Comparison of ENCODE assay signal across 28 mouse cellular contexts in genomic region chr8:48542141-48542540, GRCm38 (mm10).
DNase-seq lines count a peak whose midpoint lies in the region; ATAC-seq and TF ChIP-seq lines count a peak whose summit lies in the region.
"Had no signal": no experiment of that assay in that cellular context is flagged by ENCODE, and none has a peak within 500 bp of the region (broad histone marks: within the 10 kb centered on the region; RNA-seq: fewer than 3 reads in every experiment).

No protein-coding gene starts in this region.

- intact Hi-C loops in left cerebral cortex, postnatal 10 days (cut with DNase I): no loop called here

- H3K4me1 ChIP-seq in forebrain, embryonic 16.5 days (replicated peaks; ENCODE audit: control insufficient read depth, insufficient read depth, low read length): no peaks in the 10 kb centered on the region; the same call in 1 of the 2 replicates
- H3K4me1 ChIP-seq in forebrain, embryonic 13.5 days: peaks cover 6% of the 10 kb centered on the region; the same call in 1 of the 2 replicates
- H3K4me1 ChIP-seq in midbrain, embryonic 11.5 days (ENCODE audit: control insufficient read depth, insufficient read depth, low read length): peaks cover 4% of the 10 kb centered on the region; the same call in 1 of the 2 replicates
- H3K4me1 ChIP-seq: intestine, embryonic 15.5 days; liver, embryonic 15.5 days had no signal

- peak overlapping the region; percentile 18; the same call in 1 of the 2 replicates for H3K4me2 ChIP-seq in forebrain, embryonic 16.5 days (ENCODE audit: low read length)
- no peak overlapping the region for H3K4me2 ChIP-seq in forebrain, embryonic 13.5 days
- no peak overlapping the region for H3K4me2 ChIP-seq in midbrain, embryonic 11.5 days
- H3K4me2 ChIP-seq: embryonic facial prominence, embryonic 12.5 days; heart, embryonic 12.5 days; intestine, embryonic 15.5 days; limb, embryonic 15.5 days; liver, embryonic 15.5 days; lung, embryonic 14.5 days; midbrain, embryonic 15.5 days had no signal

- no peaks in the 10 kb centered on the region for H3K36me3 ChIP-seq in forebrain, embryonic 16.5 days (ENCODE audit: control insufficient read depth, insufficient read depth)
- no peaks in the 10 kb centered on the region for H3K36me3 ChIP-seq in forebrain, embryonic 13.5 days (ENCODE audit: poor library complexity, severe bottlenecking)
- no peaks in the 10 kb centered on the region for H3K36me3 ChIP-seq in midbrain, embryonic 11.5 days (ENCODE audit: control insufficient read depth, insufficient read depth, low read length)
- H3K36me3 ChIP-seq: heart, embryonic 12.5 days; intestine, embryonic 15.5 days; limb, embryonic 15.5 days; liver, embryonic 15.5 days; midbrain, embryonic 15.5 days had no signal

- no peak for TF ChIP-seq CTCF in layer of hippocampus, adult 2 months (conservative IDR thresholded peaks at IDR 0.05)

- no peaks in the 10 kb centered on the region for H3K9me3 ChIP-seq in forebrain, embryonic 16.5 days (ENCODE audit: control insufficient read depth, low read length)
- H3K9me3 ChIP-seq in forebrain, embryonic 13.5 days (replicated peaks): no peaks in the 10 kb centered on the region
- no peaks in the 10 kb centered on the region for H3K9me3 ChIP-seq in midbrain, embryonic 11.5 days (ENCODE audit: control insufficient read depth, low read length)
- H3K9me3 ChIP-seq: embryonic facial prominence, embryonic 12.5 days; heart, embryonic 12.5 days; intestine, embryonic 15.5 days; limb, embryonic 10.5 days; limb, embryonic 15.5 days; liver, embryonic 15.5 days; midbrain, embryonic 15.5 days had no signal

- no peak overlapping the region for H3K4me3 ChIP-seq in forebrain, embryonic 16.5 days (replicated peaks; ENCODE audit: low read length)
- no peak overlapping the region for H3K4me3 ChIP-seq in forebrain, embryonic 13.5 days
- H3K4me3 ChIP-seq in layer of hippocampus, adult 2 months: peak overlapping the region; percentile 11; the same call in 1 of the 2 replicates
- no peak overlapping the region for H3K4me3 ChIP-seq in midbrain, embryonic 11.5 days (ENCODE audit: low read depth, low read length)
- H3K4me3 ChIP-seq: embryonic facial prominence, embryonic 12.5 days; forebrain, embryonic 10.5 days; heart, adult 2 months; heart, embryonic 12.5 days; intestine, embryonic 15.5 days; limb, embryonic 10.5 days; limb, embryonic 15.5 days; liver, embryonic 15.5 days; midbrain, embryonic 15.5 days had no signal

- H3K27me3 ChIP-seq in forebrain, embryonic 16.5 days (replicated peaks; ENCODE audit: control insufficient read depth, insufficient read depth, low read length): no peaks in the 10 kb centered on the region
- no peaks in the 10 kb centered on the region for H3K27me3 ChIP-seq in forebrain, embryonic 13.5 days
- no peaks in the 10 kb centered on the region for H3K27me3 ChIP-seq in midbrain, embryonic 11.5 days (ENCODE audit: control insufficient read depth, insufficient read depth, low read length)
- H3K27me3 ChIP-seq: embryonic facial prominence, embryonic 12.5 days; heart, embryonic 12.5 days; intestine, embryonic 15.5 days; limb, embryonic 15.5 days; liver, embryonic 15.5 days; midbrain, embryonic 15.5 days had no signal

- 67% methylated on average over 17 of the region's 17 CpGs for WGBS in forebrain, embryonic 16.5 days
- WGBS in forebrain, embryonic 13.5 days: 70% methylated on average over 17 of the region's 17 CpGs
- 85% methylated on average over 17 of the region's 17 CpGs for WGBS in midbrain, embryonic 11.5 days

- no peak overlapping the region for H3K9ac ChIP-seq in forebrain, embryonic 16.5 days (replicated peaks; ENCODE audit: low read depth, low read length)
- H3K9ac ChIP-seq in forebrain, embryonic 13.5 days: no peak overlapping the region
- no peak overlapping the region for H3K9ac ChIP-seq in midbrain, embryonic 11.5 days (ENCODE audit: low read length)
- H3K9ac ChIP-seq: embryonic facial prominence, embryonic 12.5 days; forebrain, postnatal 0 days; heart, embryonic 12.5 days; intestine, embryonic 15.5 days; limb, embryonic 15.5 days; liver, embryonic 15.5 days; lung, embryonic 14.5 days; midbrain, embryonic 15.5 days had no signal

- no peak for DNase-seq in layer of hippocampus, adult 2 months (ENCODE audit: low spot score in 2 of 2)
- DNase-seq in layer of hippocampus, postnatal 14 days (ENCODE audit: low spot score in 2 of 2): no peak
- DNase-seq in adrenal gland, postnatal 14 days: peak; percentile 24
- DNase-seq in testis, postnatal 10 days (ENCODE audit: low spot score): peak; percentile 49
- DNase-seq in midbrain, embryonic 11.5 days (ENCODE audit: low spot score, missing footprints): no peak
- DNase-seq in left cerebral cortex, postnatal 10 days (ENCODE audit: extremely low spot score in 1 of 2, low spot score in 2 of 2): no peak
- DNase-seq: cerebellum, adult 2 months; cerebellum, postnatal 36 days; embryo, embryonic 11 days; forebrain, postnatal 0 days; heart, adult 2 months; kidney, adult 2 months; kidney, postnatal 36 days; layer of hippocampus, postnatal 36 days; lung, embryonic 14.5 days; lung, postnatal 14 days; right cerebral cortex, postnatal 14 days; thymus, postnatal 25 days had no signal

- ATAC-seq in forebrain, embryonic 16.5 days: no peak
- no peak for ATAC-seq in forebrain, embryonic 13.5 days
- no peak for ATAC-seq in midbrain, embryonic 11.5 days (ENCODE audit: low FRiP score)
- ATAC-seq: forebrain, postnatal 0 days; intestine, embryonic 15.5 days; midbrain, embryonic 15.5 days had no signal

- no peak overlapping the region for H3K27ac ChIP-seq in forebrain, embryonic 16.5 days (ENCODE audit: low read length)
- no peak overlapping the region for H3K27ac ChIP-seq in forebrain, embryonic 13.5 days
- H3K27ac ChIP-seq in layer of hippocampus, adult 2 months: no peak overlapping the region
- no peak overlapping the region for H3K27ac ChIP-seq in midbrain, embryonic 11.5 days (ENCODE audit: low read depth, low read length)
- H3K27ac ChIP-seq: embryonic facial prominence, embryonic 12.5 days; forebrain, embryonic 10.5 days; heart, adult 2 months; intestine, embryonic 15.5 days; limb, embryonic 10.5 days; limb, embryonic 15.5 days; liver, embryonic 15.5 days; midbrain, embryonic 15.5 days had no signal

Comparison
In these comparisons a context has a peak if more than half of its experiments do, and no peak if none do; other contexts are left out.
1. DNase-seq: peak in adrenal gland, postnatal 14 days (single experiment) and testis, postnatal 10 days (single experiment); none in layer of hippocampus, adult 2 months (0 of 2), layer of hippocampus, postnatal 14 days (0 of 2), midbrain, embryonic 11.5 days (single experiment) and left cerebral cortex, postnatal 10 days (0 of 2).